Mouse (Mus musculus) MEL (cell line): ENCODE measurements around the gene Nectin2.

Experiments
- BHLHE40 ChIP-seq: IDR thresholded peaks from 2 replicates; pipeline ENCODE4 v1.6.1; 2012; ENCODE audit warnings: low read depth, mild to moderate bottlenecking, inconsistent platforms, low read length, improper control_type of control experiment, borderline replicate concordance
- CHD1 ChIP-seq: IDR thresholded peaks from 2 replicates; pipeline ENCODE4 v1.6.1; 2012; ENCODE audit warnings: low read depth, mild to moderate bottlenecking, inconsistent platforms, low read length, improper control_type of control experiment
- CTCF ChIP-seq, 3 experiments: IDR thresholded peaks in 2 of 3; conservative IDR thresholded peaks in 1 of 3; 2 replicates each; pipeline ENCODE4 v1.5.1; 2011 to 2012; ENCODE audit warnings: low read length in 3 of 3, low read depth in 2 of 3, mild to moderate bottlenecking in 2 of 3, improper control_type of control experiment in 1 of 3, inconsistent platforms in 1 of 3, mixed read lengths in 1 of 3, moderate library complexity in 1 of 3; ENCODE audit not compliant: control insufficient read depth in 1 of 3, insufficient read depth in 1 of 3, poor library complexity in 1 of 3, severe bottlenecking in 1 of 3
- GABPA ChIP-seq: IDR thresholded peaks from 2 replicates; pipeline ENCODE4 v1.6.1; 2012; ENCODE audit warnings: low read depth, mild to moderate bottlenecking, inconsistent platforms, low read length, improper control_type of control experiment, moderate library complexity
- GATA1 ChIP-seq: IDR thresholded peaks from 2 replicates; pipeline ENCODE4 v1.6.1; 2011; ENCODE audit warnings: low read depth, low read length, improper control_type of control experiment
- KAT2A ChIP-seq: conservative IDR thresholded peaks from 2 replicates; pipeline ENCODE4 v1.6.1; 2012; ENCODE audit warnings: low read depth, low read length, improper control_type of control experiment, inconsistent platforms
- MYB ChIP-seq: IDR thresholded peaks from 2 replicates; pipeline ENCODE4 v1.6.1; 2011; ENCODE audit warnings: mild to moderate bottlenecking, low read depth, low read length, improper control_type of control experiment
- SIN3A ChIP-seq: IDR thresholded peaks from 2 replicates; pipeline ENCODE4 v1.6.1; 2012; ENCODE audit warnings: low read length, improper control_type of control experiment, inconsistent platforms
- TAL1 ChIP-seq: IDR thresholded peaks from 2 replicates; pipeline ENCODE4 v1.6.1; 2012; ENCODE audit warnings: mild to moderate bottlenecking, inconsistent platforms, low read length, moderate library complexity, mixed read lengths
- USF2 ChIP-seq, 2 experiments: IDR thresholded peaks; 2 replicates each; pipeline ENCODE4 v1.6.1; 2011 to 2012; ENCODE audit warnings: improper control_type of control experiment in 2 of 2, low read length in 2 of 2, borderline replicate concordance in 1 of 2, inconsistent platforms in 1 of 2, low read depth in 1 of 2, mild to moderate bottlenecking in 1 of 2; ENCODE audit not compliant: insufficient read depth in 1 of 2
- ZC3H11A ChIP-seq: IDR thresholded peaks from 2 replicates; pipeline ENCODE4 v1.6.1; 2012; ENCODE audit warnings: low read depth, mild to moderate bottlenecking, inconsistent platforms, low read length, improper control_type of control experiment

DNA sequence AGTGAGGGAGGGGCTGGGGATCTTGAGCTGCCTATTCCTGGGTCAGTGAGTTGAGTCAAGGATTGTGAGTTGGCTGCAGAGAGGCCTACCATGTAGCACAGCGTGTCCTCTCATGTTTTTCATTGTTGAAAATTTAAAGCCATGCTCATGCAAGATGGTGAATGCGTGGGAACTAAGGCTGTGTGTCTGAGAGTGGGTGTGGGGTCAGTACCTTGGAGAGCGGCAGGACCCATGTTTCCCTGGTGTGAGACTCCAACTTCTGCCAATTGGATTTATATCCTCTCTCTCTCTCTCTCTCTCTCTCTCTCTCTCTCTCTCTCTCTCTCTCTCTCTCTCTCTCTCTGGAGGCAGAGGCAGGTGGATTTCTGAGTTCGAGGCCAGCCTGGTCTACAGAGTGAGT lies 23.7 kb downstream of the Nectin2 start:
- TF ChIP-seq CHD1 = no peak
- TF ChIP-seq CTCF (IDR thresholded peaks at IDR 0.05 in 2 of 3, conservative IDR thresholded peaks at IDR 0.05 in 1 of 3; ENCODE audit: control insufficient read depth in 1 of 3, insufficient read depth in 1 of 3, low read depth in 2 of 3, low read length in 3 of 3, poor library complexity in 1 of 3, severe bottlenecking in 1 of 3) = no peak
- peak; percentile 29; the same call in 1 of the 2 replicates for TF ChIP-seq SIN3A
- no peak for TF ChIP-seq GABPA
- no peak for TF ChIP-seq USF2 (IDR thresholded peaks at IDR 0.05; ENCODE audit: borderline replicate concordance in 1 of 2, insufficient read depth in 1 of 2, low read depth in 1 of 2, low read length in 2 of 2)
- no peak for TF ChIP-seq MYB
- no peak for TF ChIP-seq BHLHE40
- no peak for TF ChIP-seq GATA1
- no peak for TF ChIP-seq KAT2A
- no peak for TF ChIP-seq ZC3H11A
- TF ChIP-seq TAL1 = no peak
